Mouse (Mus musculus): ENCODE results near the gene Olfr598. TPM values are rescaled to one million over a fixed set of nuclear protein-coding genes. Genes with fewer than 3 reads are reported as not detected.
"Not testable (repeated sequence)": the region's sequence is repeated elsewhere in the genome, so short reads cannot be mapped to it uniquely, and the experiment has no call there.

Gene Olfr598
- not detected for total RNA-seq (2021)
- long read RNA-seq, experiment 1 = 0 reads
- long read RNA-seq, experiment 2 = 0 reads

- DNase-seq (ENCODE audit: low spot score in 2 of 2) = no peak
Measured at GRCm38 (mm10) chr7:103323268-103323667, at the start of gene Olfr598. Gene Olfr598, plus strand, starts transcription at chr7:103323568.

- DNase-seq (ENCODE audit: low spot score in 2 of 2) = not testable (repeated sequence)
Measured at GRCm38 (mm10) chr7:103305348-103305747, 18.0 kb upstream of the Olfr598 start, which contains the start of gene Olfr596. Gene Olfr596, plus strand, starts transcription at chr7:103305648.

GRCm38 (mm10) chr7:103316015-103316414, 7.4 kb upstream of the Olfr598 start, which contains the start of gene Olfr597:
Gene Olfr597, plus strand, starts transcription at chr7:103316315.
- not testable (repeated sequence) for DNase-seq (ENCODE audit: low spot score in 2 of 2)

- DNase-seq (ENCODE audit: low spot score in 2 of 2) = no peak
Measured at GRCm38 (mm10) chr7:103335617-103336016, 12.2 kb downstream of the Olfr598 start, which contains the start of gene Olfr599. Gene Olfr599, plus strand, starts transcription at chr7:103335917.

GRCm38 (mm10) chr7:103349569-103349968, 26.2 kb downstream of the Olfr598 start, which contains the start of gene Olfr600:
Gene Olfr600, minus strand, starts transcription at chr7:103349669.
- no peak for DNase-seq (ENCODE audit: low spot score in 2 of 2)

- DNase-seq (ENCODE audit: low spot score in 2 of 2) = no peak
Measured at GRCm38 (mm10) chr7:103362555-103362954, 39.2 kb downstream of the Olfr598 start, which contains the start of gene Olfr601. Gene Olfr601, minus strand, starts transcription at chr7:103362655.

Other genes with a start within 250 kb of the Olfr598 start
- gene Olfr584, start 241.7 kb upstream of the Olfr598 start, total RNA-seq (2021) = not detected
- not detected for gene Olfr585, start 225.8 kb upstream of the Olfr598 start, total RNA-seq (2021)
- not detected for gene Olfr586, start 197.9 kb upstream of the Olfr598 start, total RNA-seq (2021)
- not detected for gene Olfr588-ps1, start 182.7 kb upstream of the Olfr598 start, total RNA-seq (2021)
- gene Olfr589, start 167.2 kb upstream of the Olfr598 start, total RNA-seq (2021) = not detected
- not detected for gene Olfr591, start 145.2 kb upstream of the Olfr598 start, total RNA-seq (2021)
- gene Olfr592, start 138.8 kb upstream of the Olfr598 start, total RNA-seq (2021) = not detected
- not detected for gene Olfr593, start 111.7 kb upstream of the Olfr598 start, total RNA-seq (2021)
- not detected for gene Olfr594, start 106.6 kb upstream of the Olfr598 start, total RNA-seq (2021)
- not detected for gene Usp17ld, start 71.1 kb upstream of the Olfr598 start, total RNA-seq (2021)
- not detected for gene Olfr596, start 17.9 kb upstream of the Olfr598 start, total RNA-seq (2021)
- gene Olfr597, start 7.3 kb upstream of the Olfr598 start, total RNA-seq (2021) = not detected
- not detected for gene Olfr599, start 12.3 kb downstream of the Olfr598 start, total RNA-seq (2021)
- gene Olfr600, start 26.1 kb downstream of the Olfr598 start, total RNA-seq (2021) = not detected
- not detected for gene Olfr601, start 39.1 kb downstream of the Olfr598 start, total RNA-seq (2021)
- gene Olfr603, start 62.6 kb downstream of the Olfr598 start, total RNA-seq (2021) = not detected
- not detected for gene Usp17lc, start 91.5 kb downstream of the Olfr598 start, total RNA-seq (2021)
- not detected for gene Olfr605, start 121.9 kb downstream of the Olfr598 start, total RNA-seq (2021)
- not detected for gene Olfr606, start 125.5 kb downstream of the Olfr598 start, total RNA-seq (2021)
- gene Olfr607, start 140.6 kb downstream of the Olfr598 start, total RNA-seq (2021) = not detected
- gene Olfr608, start 146.3 kb downstream of the Olfr598 start, total RNA-seq (2021) = not detected
- gene Olfr609, start 174.5 kb downstream of the Olfr598 start, total RNA-seq (2021) = not detected
- gene Olfr610, start 188.6 kb downstream of the Olfr598 start, total RNA-seq (2021) = not detected
- gene Olfr611, start 197.3 kb downstream of the Olfr598 start, total RNA-seq (2021) = not detected
- not detected for gene Olfr612, start 219.1 kb downstream of the Olfr598 start, total RNA-seq (2021)
- gene Olfr613, start 224.5 kb downstream of the Olfr598 start, total RNA-seq (2021) = not detected
- not detected for gene Olfr615, start 232.5 kb downstream of the Olfr598 start, total RNA-seq (2021)
- gene Olfr616, start 245.6 kb downstream of the Olfr598 start, total RNA-seq (2021) = not detected
- not detected for gene Olfr617, start 249.5 kb downstream of the Olfr598 start, total RNA-seq (2021)